ENCODE assay signal across 1 mouse cellular context in genomic region chr12:108310456-108311027, GRCm38 (mm10).
TF ChIP-seq lines count a peak whose summit lies in the region.

No protein-coding gene starts in this region.

TF ChIP-seq in CH12.LX, 34 proteins besides CTCF, POLR2A, EP300 and RAD21 (continued from another document):
- no peak for TF ChIP-seq ZKSCAN1 (IDR thresholded peaks at IDR 0.05; ENCODE audit: borderline replicate concordance, low read depth, low read length)
- no peak for TF ChIP-seq ETS1 (conservative IDR thresholded peaks at IDR 0.05; ENCODE audit: low read depth, low read length)
- no peak for TF ChIP-seq MXI1 (IDR thresholded peaks at IDR 0.05; ENCODE audit: low read depth, low read length)
- no peak for TF ChIP-seq RCOR1 (conservative IDR thresholded peaks at IDR 0.05; ENCODE audit: low read depth, low read length)
- TF ChIP-seq ELF1 (IDR thresholded peaks at IDR 0.05; ENCODE audit: low read depth, low read length) = no peak
- no peak for TF ChIP-seq GABPA (IDR thresholded peaks at IDR 0.05; ENCODE audit: insufficient replicate concordance, low read depth, low read length)
- TF ChIP-seq MYC (IDR thresholded peaks at IDR 0.05; ENCODE audit: low read depth, low read length) = no peak
- TF ChIP-seq ZNF384 (IDR thresholded peaks at IDR 0.05; ENCODE audit: low read depth, low read length) = no peak
